Mouse (Mus musculus) monocyte, adult 2 months (primary cell): ENCODE results near the gene Glipr1.
"Not testable (repeated sequence)": the region's sequence is repeated elsewhere in the genome, so short reads cannot be mapped to it uniquely, and the experiment has no call there.

ENCODE experiments used
- DNase-seq, 2 experiments: peaks; one replicate each; pipeline ENCODE4 v3.0.0; 2022; ENCODE audit warnings: low spot score in 2 of 2, low read depth in 1 of 2

Gene Glipr1

DNA sequence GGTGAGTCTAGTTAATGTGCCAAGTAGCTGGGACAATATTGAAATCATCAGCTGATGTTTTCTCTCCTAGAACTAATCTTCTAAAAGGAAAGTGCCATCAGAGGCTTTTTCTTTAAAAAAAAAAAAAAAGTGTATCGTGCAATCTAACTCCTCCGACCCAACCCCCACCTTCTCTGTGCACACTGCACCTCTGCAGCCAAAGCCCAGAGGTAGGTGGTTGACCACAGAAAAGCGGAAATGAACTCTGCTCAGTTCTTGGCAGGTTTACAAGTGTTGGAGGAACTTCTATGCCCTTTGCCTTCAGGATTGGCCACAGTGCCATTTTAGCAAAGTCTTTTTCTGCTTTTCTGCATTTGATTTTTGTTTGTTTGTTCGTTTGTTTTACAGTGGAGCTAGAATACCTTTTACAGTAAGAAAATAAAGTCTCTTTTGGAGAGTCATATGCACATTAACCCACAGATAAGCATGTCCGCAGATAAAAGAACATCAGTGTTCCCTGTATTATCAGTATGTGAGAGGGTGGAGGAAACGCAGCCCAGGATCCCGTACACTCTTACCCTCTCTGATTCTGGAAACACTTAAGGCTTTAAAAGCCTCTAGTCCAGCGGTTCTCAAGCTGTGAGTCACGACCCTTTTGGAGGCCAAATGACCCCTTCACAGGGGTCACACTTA is at the start of gene Glipr1:
Gene Glipr1 (minus strand): TSS at position 88 of the 672 bp plus-strand sequence.
- peak; percentile 55 to 58 for DNase-seq

DNA sequence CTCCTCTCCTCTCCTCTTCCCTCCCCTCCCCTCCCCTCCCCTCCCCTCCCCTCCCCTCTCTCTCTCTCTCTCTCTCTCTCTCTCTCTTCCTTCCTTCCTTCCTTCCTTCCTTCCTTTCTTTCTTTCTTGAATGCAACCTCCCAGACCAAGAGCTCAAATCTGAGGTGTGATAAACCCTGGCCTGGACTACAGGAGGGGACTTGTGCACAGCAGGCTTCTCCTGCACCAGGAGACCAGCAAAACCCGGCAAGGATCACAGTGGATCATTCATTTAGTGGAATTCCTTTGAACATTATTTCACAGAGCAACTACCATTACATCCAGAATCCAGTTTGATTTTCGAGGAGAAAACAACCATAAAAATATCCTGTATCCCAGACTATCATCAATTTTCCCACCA is 49.5 kb upstream of the Glipr1 start:
- not testable (repeated sequence) for DNase-seq

DNA sequence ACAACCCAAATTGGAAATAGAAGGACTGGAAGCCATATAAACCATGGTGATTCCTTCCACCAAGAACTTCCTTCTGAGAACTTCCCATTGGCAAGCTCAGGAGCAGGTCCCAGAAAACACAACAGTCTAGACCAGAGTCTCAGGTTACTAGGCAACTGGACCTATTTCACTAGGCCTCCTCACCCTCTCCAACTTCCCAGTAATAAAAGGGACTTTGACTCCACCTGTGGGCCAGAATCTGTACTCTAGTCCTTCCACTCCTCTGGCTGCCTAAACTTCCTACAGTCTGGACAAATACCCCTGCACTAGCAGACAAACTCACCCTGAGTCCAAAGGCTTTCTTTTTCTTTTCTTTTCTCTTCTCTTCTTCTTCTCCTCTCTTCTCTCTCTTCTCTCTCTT is 48.8 kb upstream of the Glipr1 start:
- no peak for DNase-seq

DNA sequence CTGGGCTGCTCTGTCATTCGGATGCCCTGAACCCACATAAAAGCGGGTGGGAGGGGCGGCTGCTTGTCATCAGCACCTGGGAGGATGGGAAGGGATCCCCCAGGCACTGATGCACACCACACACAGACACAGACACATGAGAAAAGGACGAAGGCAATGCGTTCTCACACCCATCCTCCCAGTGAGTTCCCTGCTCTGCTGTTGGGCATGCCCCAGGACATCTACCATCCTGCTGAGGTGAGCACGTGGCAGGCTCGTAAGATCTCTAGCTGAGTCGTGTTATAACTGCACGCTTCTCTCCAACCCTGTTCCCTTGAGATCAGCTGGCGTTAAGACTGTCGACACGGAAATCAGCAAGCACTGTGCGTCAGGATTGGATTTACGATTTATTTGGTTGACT is 41.9 kb upstream of the Glipr1 start:
- not testable (repeated sequence) for DNase-seq

DNA sequence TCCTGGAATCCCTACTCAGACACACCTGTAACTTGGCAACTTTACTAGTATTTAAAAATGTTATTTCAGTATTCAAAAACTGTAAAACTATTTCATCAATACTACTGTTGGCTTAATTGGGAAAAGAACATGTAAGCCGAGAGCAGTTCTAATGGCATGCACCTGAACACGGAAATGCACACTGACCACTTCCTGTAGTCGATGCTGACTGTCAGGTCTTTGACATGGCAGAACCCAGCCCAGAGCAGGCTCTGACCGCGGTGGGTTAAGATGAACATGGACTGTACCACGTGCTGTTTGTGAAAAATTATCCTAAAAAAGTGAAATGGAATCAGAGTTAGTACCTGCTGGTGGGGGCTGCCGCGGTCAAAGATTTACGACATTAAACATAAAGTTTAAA is 41.1 kb upstream of the Glipr1 start:
- not testable (repeated sequence) for DNase-seq

DNA sequence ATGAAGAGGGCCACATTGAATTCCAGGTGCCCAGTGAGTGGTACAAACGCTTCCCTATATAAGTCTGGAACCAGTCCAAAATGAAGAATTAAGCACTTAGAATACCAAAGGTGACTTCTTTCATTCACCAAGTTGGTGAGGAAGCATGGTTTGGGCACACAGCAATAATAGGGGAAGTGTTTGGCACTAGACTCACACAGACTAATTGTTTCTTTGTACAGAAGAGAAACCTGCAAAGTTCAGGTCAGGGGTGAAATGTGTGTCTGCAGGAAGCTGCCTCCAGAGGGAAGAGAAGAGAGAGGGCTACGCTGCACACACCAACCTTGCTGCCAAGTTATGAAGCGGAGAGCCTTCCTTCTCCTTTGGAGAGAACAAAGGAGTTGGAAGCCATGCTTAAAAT is 26.3 kb upstream of the Glipr1 start:
- DNase-seq = not testable (repeated sequence)

DNA sequence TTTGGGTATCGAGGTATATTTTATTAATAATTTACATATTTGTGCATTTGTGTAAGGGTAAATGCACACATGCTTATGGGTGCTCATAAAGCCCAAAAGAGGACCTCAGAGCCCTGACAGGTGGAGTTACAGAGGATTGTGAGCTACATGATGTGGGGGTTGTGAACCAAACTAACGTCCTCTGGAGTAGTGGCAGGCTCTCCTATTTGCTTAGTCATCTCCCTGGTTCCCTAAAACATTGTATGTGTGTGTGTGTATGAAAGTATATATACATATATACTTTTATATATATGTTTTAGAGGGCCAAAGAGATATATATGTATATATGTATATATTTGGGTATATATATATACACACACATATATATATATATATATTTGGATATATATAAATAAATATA is 21.2 kb upstream of the Glipr1 start:
- no peak for DNase-seq

DNA sequence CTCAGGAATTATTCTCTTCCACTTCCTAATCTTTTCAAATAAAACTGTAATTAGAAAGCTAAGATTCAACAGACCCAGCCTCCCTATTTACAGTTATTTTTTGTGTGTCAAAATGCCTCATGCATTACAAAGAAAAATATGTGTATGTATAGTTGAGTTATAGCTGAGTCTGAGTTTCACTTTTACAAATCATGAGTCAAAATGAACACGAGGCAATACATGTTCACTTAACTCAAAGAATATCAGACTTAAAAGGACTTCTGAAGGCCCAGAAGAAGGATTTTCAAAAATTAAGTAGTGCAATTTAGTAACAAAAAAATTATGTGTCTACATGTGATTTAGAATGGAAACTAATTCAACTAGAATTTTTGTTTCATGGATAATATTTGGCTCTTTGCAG is 7.1 kb upstream of the Glipr1 start:
- not testable (repeated sequence) for DNase-seq

DNA sequence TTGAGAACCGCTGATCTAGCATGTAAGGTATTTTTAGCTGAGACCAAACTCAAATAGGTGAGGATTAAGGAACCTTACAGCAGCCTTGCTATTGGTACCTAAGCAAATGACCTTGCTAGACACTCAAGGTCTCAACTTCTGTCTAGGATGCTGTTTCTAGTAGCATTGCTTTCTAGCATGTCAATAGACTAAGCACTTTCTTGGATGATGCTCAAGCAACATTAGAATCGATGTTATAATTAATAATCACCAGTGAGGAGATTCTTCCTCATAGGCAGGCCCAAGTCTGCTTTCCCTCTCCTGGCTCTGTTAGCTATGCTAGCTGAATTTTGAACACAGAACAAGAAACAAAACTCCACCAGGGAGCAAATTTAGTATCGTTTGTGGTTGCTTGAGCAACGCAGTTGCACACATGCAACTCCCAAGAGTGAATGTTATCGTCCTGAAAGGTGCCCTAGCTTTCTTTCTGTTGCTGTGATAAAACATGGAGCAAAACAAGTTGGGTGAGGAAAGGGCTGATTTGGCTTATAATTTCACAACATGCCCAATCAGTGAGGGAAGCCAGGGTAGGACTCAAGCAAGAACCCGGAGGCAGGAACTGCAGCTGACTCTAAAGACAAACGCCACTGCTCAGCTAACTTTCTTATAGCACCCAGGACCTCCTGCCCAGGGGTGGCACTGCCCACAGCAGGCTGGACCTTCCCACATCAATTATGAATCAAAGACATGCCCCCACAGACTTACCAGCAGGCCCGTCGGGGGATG is 493 bp downstream of the Glipr1 start:
- no peak for DNase-seq

DNA sequence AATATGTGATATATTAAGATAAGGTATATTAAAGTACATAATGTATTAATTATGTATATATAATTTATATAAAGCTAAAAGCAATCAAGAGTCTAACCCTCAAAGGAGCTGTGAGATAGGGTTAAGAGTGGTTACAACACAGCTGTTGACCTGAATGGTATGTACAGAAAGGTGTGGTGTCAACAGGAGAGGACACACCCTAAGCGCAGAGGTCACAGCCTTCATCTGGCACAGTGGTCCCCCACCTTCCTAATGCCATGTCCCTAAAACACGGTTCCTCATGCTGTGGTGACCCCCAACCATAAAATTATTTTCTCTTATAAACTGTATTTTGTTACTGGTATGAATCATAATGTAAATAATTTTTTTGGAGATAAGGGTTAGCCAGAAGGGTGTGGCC is 1.1 kb downstream of the Glipr1 start:
- DNase-seq = no peak

DNA sequence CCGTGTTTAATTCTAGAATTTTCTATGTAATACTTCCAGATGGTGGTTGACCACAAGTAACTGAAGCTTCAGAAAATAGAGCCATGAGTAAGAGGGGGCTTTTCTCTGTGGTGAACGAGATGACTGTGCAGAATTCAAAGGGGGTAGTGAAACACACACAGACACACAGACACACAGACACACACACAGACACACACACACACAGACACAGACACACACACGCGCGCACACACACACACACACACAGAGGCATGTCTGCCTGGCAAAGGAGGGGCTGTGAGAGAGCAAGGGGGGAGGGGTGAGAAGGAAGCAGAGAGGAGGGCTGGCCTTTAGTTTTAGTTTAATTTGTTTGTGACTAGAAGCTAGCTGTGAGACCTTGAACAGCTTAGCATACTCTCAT is 1.9 kb downstream of the Glipr1 start:
- peak in 1 of 2 experiments; percentile 8 for DNase-seq

DNA sequence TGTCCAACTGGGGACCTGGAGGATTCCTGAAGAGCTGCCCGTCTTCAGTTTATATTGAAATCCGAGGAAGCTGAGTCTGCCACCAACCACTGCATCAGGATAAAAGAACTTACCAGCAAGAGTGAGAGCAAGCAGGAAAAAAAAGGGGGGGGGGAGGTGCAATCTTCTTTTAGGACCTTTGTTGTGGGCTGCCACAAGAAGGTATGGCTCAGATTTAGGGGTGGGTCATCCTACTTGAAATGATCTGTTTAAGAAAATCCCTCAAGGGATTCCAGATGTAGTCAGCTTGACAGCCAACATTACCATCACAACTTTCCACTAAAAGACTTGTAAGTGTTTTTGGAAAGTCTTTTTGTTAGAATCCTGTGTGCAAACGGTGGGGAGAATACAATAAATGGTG is 2.7 kb downstream of the Glipr1 start:
- DNase-seq = no peak

DNA sequence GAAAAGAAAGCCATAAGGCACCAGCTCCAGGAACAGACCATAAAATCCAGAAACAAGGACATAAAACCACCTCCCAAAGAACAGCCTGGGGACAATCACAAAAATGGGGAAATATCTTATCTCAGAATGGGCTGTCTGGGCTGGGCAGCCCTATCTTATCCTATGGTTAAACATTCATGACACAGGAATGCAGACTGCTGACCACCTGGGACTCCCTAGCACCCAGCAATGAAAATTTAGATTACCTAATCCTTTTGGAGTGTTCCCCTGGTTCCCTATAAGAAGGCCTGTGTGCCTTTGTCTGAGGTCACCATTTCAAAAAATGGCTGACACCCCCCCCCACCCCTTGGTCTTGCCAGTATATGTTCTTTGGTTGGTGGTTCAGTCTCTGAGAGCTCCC is 4.8 kb downstream of the Glipr1 start:
- no peak for DNase-seq

DNA sequence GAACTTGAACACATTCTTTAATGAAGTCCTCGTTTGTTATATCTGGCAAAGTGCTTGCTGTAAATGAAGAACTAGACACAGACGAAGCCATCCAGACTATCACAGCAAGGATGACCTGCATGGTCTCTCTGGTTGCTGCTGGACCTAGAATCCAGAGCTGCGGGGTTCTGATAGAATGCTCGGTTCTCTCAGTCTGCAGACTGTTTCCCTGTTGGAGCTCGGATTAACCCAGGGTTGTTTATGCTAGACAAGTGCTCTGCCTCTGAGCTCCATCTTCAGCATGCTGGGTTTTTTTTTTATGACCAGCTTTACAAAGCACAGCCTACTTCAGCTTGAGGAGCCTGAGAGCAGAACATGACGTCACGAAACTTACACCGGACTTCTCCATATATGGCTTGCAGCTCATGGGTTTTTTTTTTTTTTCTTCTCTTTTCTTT is 5.5 kb downstream of the Glipr1 start:
- DNase-seq = no peak

DNA sequence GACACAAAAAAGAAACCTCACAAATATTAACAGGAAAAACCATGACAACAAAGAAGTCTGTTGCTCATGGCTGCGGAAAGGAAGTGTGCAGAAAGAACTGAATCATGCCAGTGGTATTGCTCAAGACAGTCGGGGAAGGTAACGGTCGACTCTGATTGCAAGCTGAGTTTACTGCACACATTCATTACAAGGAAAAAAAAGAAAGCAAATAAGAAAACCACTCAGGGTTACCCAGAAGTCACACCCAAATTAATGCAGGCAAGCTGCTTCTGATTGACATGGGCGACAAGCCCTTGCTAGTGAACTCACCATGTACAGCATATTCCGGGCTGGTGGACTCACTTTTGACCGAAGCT is 5.9 kb downstream of the Glipr1 start:
- DNase-seq = peak in 1 of 2 experiments; percentile 23

DNA sequence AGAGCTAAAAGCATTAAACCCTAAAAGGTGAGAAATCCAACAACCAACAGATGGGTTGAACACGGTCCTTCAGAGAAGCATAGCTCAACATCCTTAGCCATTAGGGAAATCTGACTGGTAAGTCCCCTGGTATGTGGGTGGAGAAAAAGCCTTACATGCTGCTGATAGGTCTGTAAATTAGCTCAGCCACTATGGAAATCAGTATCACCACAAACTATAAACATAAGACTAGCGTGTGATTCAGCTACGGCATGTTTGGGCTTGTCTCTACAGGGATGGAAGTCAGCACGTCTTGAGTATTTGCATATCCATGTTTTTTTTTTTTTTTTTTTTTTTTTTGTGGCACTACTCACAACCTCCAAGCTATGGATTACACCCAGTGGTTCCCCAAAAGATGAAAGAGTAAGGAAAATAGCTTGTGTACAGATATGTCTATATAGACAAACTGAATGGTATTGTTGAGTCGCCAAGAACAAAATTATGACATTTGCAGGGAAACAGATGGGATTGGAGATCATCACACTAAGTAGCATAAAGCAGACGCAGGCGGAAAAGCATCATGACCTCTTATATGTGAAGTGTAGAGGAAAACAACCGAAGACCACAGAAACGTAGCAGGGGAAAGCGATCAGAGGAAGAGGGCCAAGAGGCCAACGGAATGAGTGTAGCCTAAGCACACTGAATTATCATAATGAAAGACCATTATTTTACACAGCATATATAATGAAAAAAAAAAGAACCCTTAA is 6.5 kb downstream of the Glipr1 start:
- no peak for DNase-seq

DNA sequence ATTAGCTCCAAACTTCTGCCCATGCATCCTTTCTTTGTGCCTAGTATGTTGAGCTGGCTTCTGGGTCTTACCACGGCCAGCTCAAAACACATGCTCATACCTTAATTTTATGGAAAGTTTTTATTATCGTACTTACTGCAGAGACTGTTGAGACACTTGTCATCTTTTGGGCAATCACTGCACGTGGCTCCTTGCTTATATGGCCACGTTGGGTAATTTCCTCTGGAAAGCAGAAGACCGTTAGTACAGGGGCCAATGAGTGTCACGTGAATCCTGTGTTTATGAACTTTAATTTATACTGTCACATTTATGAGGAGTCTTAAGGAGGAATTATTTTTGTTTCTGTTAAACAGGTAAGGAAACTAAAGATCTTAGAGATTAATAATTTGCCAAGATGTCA is 16.0 kb downstream of the Glipr1 start:
- no peak for DNase-seq

DNA sequence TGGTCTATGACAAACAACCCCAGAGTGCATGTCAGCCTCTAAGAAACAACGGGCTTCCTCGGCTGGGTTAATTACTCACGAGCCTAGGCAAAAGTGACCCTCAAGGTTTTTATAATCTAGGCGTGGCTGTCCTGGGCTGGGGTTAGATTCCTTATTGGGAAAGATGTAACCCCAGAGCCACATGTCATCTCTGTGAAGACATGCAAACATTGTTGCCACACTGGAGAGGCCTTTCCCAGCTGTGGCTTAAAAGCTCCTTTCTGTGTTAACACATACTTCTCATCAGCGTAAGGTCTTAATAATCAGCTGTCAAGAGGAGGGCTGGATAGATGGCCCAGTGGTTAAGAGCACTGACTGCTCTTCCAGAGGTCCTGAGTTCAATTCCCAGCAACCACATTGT is 19.4 kb downstream of the Glipr1 start:
- no peak for DNase-seq

DNA sequence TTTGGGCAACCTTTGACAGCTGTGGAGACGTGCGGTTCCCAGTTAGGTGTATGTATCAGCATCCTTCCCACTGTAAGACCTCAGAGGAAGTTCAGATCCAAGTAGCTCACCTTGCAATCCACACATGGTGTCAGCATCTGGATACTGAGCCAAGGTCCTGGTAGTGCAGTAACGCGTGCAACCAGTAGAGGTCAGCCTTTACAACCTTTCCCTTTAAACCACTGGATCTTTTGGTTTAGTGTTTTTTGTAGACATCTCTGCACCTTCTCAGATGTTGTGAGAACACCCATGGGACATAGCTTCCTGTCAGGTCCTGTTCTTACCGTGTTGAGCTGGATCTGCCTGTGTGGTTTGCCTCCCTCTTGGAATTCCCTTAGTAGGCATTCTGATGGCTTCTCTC is 24.8 kb downstream of the Glipr1 start:
- peak in 1 of 2 experiments; percentile 51 for DNase-seq

DNA sequence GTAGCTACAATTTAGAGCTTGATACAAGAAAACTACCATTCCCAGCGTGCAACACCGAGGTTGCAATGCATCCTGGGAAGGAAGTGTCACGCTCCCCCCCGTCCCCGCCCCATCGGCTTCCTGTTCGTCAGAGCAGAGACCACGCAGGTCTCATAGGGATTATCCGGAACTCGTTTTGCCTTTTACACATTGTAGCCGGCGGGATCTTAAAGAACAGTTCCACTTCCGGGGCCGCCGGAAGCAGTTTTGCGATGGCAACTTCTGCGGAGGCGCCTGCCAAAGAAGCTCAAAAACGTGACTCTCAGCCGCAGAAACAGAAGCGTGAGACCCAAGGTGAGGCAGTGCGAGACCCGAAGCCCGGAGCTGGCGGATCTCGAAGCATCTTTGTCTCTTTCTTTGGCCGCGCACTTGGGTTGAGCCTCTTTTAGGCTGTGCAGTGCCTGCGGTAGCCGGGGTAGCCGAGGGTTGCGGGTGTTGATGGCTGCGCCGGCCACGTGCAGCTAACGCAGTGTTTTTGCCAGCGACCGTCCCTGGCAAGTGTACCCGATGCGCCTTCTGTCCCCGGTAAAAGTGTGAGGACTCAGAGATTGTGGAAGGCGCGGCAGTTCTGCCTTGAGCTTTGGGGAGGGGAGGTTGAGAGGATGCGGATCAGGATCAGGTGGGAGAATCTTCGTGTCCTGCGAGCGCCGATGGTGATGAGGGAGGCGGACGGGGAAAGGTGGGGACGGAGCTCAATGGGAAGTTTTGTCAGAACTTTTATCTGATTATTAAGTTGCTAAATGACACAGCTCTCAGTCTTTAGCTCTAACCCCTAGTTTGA is 29.7 kb downstream of the Glipr1 start, which contains the start of gene Krr1:
Gene Krr1 (plus strand): TSS at position 123 of the 820 bp plus-strand sequence.
- peak; percentile 74 to 80 for DNase-seq

DNA sequence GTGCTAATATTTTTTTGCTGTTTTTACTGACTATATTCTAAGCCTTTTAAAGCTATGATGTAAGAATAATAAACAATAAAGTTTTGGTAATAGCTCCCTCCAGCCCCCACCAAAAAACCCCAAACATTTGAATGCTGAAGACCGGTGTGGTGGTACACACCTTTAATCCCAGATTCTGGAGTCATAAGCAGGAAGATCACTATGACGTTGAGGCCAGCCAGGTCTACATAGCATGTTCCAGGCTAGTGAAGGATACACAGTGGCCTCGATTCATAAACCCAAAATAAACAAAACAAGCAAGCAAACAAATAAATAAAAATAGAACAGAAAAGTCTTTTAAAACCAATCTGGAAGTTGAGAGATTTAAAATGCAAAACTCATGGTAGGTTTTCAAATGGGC is 30.5 kb downstream of the Glipr1 start:
- DNase-seq = no peak
